Mouse (Mus musculus): ENCODE results near the gene Chaf1a.

The Chaf1a gene

DNA sequence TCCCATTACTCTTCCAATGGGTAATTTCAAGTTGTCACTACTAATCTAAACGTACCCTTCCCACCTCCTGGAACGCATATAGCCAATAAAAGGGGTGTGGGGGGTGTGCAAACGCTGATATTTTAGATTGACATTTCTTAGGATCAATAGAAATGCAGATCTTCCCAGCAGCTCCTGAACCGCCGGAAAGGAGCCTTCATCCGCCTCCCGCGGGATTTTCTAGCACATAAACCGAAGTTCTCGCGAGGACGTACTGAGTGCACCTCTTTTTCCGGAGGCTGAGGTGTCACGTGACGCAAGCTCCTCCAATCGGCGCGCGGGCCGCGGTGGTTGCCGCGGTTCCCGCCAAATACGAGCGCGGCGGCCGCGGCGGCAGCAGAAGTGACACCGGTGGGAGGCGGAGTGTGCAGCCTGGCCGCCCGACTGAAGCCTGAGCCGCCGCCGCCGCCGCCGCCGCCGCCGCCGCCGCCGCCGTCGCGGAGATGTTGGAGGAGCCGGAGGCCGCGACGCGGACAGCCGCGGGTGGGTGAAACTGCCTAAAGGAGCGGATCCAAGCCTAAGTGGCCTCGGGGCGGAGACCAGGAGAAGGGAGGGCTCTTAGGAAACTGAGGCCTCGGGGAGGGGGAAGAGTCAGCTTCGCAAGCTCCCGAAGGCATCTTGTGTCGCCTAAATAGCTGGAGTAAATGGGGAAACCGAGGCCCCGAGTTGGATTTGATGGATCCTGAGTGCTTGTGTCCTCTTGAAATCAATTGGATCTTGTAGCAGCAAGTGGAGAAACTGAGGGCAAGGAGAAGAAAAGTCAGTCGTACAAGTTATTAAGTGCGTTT, at the start of gene Chaf1a:
Gene Chaf1a, plus strand, starts transcription at position 410 of the 827 bp plus-strand sequence.
- peak; percentile 97 for DNase-seq (ENCODE audit: low read depth, low spot score)

DNA sequence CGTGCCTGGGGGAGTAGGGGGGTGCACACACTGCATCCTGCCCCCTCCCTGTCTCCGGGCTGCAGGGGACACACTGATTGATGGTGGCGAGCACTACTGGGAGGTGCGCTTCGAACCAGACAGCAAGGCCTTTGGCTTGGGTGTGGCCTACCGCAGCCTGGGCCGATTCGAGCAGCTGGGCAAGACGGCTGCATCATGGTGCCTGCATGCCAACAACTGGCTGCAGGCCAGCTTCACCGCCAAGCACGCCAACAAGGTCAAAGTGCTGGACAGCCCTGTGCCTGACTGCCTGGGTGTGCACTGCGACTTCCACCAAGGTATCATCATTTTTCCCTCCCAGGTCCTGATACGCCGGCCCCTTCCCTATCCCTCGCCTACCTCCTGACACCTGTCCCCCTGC, 44.2 kb upstream of the Chaf1a start:
- no peak for DNase-seq (ENCODE audit: low read depth, low spot score)

DNA sequence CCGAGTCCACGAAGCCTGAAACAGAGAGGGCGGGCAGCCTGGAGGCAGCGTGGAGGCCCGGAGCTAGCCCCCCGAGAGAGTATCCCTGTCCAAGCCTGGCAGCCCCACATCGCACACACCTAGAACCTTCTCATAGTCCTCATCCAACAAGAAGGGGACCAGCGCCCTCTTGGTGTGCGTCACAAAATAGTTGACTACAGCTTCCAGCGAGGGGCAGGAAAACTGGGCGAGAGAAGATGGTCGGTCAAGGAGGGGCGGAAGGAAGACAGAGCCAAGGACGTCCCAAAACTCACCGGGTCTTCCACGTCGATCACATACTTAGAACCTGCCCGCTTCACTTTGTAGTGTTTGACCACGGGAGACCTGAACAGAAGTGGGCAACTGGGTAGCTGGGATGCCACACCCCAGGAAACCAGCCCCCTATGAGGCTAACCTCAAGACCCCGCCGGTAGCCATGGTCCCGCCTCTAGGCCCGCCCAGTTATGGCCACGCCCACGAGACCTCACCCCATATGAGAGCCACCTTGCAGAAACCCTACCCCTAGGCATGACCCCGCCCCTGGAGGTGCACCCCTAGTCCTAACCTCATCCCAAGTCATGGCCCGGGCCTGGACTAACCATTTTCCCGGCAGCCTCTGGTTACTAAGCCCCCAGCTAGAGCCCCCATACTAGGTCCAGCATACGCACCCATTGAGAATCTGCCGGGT, 40.3 kb upstream of the Chaf1a start:
- no peak for DNase-seq (ENCODE audit: low read depth, low spot score)

DNA sequence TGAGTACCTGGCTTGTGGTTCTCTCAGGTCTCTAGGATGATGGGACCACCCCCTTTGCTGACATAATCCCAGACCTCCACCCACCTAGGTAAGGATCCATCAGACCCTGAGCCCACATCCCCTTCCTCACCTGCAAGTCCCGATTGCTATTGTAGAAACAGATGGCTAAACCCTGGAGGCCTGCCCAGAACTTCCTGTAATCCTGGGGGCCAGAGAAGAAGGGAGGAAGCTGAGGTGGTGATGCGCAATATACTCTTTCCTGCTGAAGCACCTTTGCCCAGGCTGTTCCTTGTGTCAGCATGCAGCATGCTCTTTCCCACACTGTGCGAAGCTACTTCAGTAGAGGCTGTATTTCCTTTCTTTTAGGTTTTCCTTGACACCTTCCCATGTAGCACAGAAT, 37.2 kb upstream of the Chaf1a start:
- no peak for DNase-seq (ENCODE audit: low read depth, low spot score)

DNA sequence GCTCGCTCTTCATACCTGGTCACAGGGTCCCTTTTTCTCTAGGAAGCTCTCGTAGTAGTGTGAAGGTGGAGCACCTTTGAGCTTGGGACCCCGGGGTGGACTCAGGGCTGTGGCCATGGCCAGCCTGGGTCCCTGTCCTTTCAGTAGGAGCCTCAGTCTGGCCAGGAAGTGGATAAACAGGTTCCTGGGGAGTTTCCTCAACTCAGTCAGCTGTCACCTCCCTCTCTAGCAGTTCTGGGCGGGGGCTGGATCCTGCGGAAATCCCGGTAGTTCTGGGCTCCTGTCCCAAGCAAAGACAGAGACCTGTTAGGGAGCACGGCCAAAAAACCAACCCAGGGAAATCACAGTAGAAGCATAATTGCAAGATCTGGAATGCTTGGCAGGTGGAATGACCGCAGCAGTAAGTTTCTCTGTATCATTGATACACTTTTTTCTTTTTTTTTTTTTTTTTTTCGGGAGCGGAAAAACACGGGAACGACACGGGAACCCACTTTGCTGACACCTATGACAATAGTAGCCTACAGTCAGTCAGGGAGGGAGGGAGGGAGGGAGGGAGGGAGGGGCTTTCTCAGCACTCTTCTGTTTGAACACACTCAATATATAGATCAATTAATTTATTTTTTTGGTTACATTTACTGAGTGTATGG, 34.7 kb upstream of the Chaf1a start, which contains the start of the genes Stap2 and Mpnd:
Gene Stap2, minus strand, starts transcription at position 170 of the 647 bp plus-strand sequence.
Gene Mpnd, plus strand, starts transcription at position 297 of the 647 bp plus-strand sequence.
- no peak for DNase-seq (ENCODE audit: low read depth, low spot score)

DNA sequence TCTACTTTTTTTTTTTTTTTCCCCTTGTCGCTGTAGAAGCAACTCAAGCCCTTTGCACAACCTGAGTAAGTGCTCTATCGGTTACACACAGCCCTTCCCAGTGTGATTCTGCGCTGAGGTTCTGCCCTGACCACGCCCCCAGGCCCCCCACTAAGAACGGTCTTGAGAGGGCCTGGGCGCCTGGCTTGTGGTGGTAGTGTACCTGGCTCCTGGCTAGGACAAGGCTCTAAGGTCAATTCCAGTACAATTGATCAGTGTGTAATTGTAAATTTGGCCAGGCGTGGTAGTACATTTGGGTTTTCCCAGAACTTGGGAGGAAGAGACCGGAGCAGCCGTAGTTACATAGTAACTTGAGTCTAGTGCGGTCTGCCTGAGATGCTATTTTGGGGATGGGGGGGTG, 33.3 kb upstream of the Chaf1a start:
- DNase-seq (ENCODE audit: low read depth, low spot score), result no peak

DNA sequence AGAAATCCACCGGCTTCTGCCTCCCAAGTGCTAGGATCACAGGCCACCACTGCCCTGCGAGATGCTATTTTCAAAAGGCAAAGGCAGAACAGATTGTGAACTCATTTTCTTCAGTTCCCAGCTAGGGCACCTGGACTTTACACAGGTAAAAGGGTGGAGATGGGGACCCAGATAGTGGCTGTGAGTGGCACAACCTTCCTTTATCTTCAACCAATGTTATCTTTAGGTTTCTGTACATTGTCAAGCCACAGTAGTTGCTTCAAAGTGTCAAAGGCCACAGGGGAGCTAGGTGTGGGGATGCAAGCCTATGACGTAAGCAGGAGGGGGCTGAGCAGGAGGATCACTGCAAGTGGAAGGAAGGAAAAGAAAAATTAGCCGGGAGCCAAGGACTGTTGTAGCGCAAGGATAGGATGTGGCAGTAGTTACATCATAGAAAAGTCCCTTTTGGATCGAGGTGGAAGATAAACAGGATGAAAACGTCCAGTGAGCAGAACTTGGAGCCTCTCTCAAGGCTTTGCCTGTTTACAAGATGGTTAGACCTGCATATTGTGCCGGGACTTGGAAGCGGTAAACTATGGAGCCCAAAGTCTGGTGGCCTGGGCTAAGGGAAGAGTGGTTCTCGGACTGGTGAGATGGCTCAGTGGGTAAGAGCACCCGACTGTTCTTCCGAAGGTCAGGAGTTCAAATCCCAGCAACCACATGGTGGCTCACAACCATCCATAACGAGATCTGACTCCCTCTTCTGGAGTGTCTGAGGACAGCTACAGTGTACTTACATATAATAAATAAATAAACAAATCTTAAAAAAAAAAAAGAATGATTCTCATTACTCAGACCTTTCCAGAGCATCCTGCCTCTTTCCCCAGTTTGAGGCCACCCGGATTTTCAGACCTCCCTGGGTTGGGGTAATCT, 32.5 kb upstream of the Chaf1a start:
- DNase-seq (ENCODE audit: low read depth, low spot score), result no peak

DNA sequence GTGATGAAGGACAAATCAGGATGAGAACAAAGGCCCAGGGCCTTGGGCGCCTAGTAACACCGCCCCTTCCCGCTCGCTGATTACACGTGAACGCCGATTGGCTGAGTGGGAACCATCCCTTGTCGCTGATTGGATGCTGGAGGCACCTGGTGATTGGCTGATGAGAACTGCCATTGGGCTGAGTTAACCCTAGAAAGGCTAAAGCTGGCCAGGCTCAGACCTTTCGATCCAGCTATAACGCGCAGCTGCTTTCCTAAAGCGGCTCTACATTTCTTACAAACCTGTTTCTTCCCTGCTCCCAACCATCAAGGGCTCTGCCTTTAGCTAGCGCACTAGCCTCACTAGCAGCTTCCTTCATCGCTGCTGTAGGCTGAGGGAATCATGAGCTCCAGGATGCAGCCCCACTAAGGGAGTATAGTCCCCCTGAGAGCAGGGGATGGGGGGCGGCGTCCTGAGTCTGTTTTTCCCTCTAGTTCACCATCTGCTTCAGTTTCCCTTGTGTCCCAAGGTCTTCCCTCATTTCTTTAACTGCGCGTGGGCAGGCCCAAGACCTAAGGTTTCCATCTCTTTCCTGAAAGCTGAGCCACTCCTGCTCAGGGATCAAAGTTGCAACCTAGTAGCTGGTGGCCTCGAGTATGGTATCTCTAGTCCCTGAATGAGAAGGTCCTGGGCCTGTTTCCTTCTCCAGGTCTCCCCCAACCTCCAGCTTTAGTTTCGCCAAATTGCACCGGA, 31.7 kb upstream of the Chaf1a start:
- DNase-seq (ENCODE audit: low read depth, low spot score), result peak; percentile 98

DNA sequence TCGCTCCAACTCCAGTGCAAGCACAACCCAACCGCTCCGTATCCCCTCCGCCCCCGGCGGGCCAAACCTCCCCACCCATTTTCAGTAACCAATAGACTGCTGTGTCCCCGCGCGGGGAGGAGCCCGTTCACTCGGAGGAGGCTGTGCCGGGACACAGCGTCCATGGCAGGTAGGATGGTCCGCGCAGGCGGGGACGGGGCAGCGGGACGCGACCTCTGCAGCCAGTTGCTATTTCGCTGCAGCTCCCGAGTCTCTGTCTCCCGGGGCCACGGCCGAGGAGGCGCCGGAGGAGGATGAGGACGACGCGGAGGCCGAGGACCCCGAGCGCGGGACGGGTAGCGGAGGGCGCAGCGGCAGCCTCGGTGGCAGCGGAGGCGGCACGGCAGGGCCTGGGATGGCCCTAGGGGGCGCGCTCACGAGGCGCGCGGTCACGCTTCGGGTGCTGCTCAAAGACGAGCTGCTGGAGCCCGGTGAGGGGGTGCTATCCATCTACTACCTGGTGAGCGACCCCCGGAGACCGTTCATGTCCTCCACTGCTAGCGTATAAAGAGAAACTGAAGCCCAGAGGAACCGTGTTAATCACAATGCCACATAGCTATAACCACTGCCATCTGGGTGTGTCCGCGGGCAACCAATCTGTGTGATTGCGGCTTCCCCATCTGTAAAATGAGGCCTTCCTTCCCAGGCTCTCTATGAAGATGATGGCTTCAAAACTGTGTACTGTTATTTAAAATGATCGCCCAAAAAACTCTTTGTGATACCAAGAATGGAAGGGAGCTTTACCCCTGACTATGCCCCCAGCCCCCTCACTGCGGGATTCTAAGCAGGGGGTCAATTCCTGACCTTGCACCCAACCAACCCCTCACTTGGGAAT, 30.9 kb upstream of the Chaf1a start:
- DNase-seq (ENCODE audit: low read depth, low spot score), result peak; percentile 86

DNA sequence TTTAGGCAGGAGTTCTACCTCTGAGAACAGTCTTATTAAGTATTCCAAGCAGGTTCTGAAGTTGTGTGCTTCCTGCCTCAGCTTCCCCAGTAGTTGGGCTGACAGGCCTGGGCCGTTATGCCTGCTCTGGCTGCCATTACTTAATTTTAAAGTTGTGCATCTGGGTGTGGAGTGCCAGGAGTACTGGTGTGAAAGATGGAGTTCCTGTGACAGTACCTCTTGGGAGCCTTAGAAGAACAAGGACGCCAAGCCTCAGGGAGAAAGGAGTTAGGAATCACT, 30.3 kb upstream of the Chaf1a start:
- DNase-seq (ENCODE audit: low read depth, low spot score), result no peak

DNA sequence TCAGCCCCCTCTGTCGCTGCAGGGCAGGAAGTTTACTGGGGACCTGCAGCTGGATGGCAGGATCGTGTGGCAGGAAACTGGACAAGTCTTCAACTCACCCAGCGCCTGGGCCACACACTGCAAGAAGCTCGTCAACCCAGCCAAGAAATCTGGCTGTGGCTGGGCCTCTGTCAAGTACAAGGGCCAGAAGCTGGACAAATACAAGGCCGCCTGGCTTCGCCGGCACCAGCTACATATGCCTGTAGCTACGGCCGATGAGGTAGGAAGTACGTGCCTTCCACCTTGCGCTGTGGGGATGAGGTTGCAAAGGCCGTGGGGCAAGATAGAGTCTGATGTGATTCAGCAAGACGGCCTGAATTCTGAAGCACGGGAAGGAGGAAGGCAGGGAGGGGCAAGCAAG, 30.0 kb upstream of the Chaf1a start:
- no peak for DNase-seq (ENCODE audit: low read depth, low spot score)

DNA sequence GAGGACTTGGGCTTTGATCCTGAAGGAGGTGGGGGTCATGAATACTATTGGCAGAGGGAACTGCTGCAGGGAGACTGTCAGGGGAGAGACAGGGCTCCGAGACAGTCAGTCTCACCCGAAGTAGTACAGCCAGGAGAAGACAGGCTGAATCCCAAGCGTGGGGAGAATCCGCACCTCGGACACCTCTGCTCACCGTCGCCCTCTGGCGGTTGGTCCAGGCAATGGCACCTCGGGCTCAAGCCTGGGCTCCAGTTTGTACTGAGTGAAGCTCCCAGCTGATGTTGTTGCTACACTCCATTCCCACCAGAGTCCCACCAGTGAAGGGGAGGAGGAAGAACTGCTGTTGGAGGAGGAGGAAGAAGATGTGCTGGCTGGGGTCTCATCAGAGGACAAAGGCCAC, 29.6 kb upstream of the Chaf1a start:
- no peak for DNase-seq (ENCODE audit: low read depth, low spot score)

DNA sequence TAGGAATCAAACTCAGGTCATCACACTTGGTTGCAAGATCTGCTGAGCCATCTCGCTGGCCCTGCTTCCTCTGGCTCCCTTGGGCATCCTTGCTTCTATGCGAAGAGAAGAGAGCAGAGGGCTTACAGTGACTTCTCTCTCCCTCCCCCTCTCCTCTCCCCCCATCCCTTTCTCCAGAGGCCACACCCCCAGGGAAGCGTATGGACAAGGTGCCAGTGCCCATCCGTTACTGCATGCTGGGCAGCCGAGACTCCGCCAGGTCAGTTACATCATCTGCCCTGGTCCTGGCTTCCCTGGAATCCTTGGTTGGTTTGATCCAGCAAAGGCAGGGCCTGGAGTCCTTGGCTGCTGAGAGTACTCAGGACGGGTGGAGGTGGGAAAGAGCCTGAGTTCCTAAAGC, 28.8 kb upstream of the Chaf1a start:
- no peak for DNase-seq (ENCODE audit: low read depth, low spot score)

DNA sequence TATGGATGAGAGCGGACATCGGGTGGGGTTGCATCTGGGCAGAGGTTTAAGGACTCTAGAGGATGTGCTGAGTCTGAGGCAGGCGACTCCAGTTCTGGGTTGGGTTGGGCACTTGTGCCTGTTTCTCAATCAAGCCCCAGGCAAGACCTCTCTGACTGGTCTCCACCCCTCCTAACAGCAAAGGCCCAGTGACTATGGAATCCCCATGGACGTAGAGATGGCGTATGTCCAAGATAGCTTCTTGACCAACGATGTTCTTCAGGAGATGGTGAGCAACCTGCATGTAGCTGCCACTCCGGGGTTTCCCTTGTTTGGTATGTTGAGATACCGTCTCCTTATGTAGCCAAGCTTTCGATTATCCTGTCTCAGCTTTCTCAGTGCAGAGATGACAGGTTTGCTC, 24.9 kb upstream of the Chaf1a start:
- no peak for DNase-seq (ENCODE audit: low read depth, low spot score)

DNA sequence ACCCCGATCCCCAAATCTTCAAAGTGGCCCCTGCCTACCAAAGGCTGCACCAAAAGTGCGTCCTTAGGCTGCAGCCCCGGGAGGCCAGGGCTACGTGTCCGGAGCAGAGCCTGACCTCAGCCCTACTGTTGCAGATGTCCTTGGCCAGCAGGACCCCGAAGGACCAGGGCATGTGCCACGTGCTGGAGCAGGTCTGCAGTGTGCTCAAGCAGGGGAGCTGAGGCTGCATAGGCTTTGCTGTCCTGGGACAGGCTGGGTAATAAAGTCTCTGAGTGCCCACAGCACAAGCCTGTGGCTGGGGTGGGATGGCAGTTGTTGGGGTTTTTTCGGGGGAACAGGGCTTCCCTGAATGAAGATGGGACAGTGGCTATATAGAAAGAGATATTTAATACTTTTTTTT, 23.9 kb upstream of the Chaf1a start:
- DNase-seq (ENCODE audit: low read depth, low spot score), result no peak

DNA sequence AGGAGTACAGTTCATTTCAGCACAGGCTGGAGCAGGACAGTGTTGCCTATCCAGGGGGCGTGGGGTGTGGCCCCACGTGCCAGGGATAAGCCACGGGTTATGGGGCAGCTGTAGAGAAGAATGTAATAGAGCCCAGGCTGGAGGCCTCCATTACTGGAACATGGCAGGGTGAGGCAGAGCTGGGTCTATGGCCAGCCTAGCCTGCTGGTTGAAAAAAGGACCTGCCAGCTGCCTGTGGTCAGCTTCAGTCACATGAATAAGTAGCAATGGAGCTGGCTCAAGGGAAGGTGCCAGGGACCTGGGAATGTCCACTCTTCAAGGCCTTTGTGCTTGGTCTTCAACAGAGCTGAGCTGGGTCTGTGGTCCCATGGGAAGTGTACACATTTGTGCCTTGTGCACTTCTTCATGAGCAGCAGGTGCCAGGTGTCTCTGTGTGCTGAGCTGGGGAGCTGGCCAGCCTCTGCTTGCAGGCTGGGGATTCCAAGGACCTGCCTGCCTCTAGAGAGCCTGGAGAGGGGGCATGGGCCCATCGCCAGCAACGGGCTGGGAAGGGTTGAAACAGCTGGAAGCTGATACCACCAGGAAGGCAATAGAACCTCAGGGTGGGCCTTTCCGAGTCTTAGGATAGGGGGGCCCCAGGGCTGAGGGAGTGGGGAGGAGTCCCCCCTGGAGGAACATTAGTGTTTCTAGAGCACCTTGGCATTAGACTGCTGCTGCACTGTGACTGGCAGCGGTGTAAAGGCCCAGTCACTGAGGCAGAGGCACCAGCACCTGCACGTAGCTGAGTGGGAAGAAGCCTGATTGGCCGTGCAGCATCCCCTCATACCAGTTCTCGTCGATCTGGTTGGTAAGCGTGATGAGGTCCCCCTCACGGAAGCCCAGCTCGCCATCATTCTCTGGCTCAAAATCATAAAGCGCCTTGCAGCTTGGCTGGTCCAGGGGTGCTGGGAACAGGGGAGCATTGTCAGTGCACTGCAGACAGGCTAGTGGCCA, 23.1 kb upstream of the Chaf1a start:
- DNase-seq (ENCODE audit: low read depth, low spot score), result no peak

DNA sequence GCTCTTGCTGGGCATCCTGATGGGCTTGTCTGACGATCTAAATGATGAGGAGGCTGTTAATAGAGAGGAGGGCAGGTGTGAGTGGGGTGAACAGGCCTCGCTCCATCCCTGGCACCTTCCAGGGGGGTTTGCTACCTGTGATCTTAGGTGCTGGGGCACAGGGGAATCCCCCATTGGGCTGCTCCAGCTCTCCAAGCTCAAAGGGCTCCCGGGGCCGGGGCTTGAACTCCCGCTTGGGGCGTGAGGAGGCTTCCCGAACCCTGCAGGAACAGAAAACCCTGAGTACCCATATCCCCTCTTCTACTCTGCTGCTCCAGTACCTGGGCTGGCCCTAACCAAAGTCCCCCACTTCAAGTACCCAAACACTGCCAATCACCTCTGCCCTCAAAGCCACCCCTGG, 22.4 kb upstream of the Chaf1a start:
- DNase-seq (ENCODE audit: low read depth, low spot score), result no peak

DNA sequence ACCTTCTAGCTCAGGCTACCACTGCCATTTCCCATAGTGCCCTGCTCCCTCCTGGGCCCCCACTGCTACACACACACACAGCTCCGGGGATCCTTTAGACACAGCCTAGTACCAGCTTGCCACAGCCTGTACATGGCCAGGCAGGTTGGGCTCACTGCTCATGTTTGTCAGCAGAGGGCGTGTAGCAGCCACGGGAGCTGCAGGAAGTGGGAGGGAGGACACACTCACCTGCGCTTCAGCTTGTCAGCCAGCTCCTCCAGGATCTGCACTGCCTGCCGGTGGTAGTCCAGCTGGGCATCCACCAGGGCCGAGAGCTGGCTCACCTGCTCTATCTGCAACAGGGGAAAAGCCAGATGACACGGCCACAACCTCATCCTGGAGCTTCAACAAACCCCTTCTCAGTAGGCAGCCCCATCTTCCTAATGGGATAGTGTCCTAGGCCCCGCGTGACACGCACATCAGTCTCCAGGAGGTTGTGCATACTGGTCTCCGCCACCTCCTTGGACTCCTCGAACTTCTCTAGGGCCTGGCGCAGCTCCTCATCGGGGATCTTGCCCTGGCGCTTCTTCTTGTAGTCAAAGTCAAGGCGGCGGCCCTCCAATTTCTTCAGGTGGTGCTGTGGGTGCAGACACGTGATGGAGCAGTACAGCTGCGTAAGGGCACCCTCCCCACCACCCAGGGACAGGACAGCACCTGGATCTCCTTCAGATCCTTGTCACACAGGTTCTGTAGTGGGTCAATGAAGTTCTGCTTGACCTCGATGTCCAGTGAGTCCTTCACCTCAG, 21.7 kb upstream of the Chaf1a start:
- DNase-seq (ENCODE audit: low read depth, low spot score), result no peak
